Mouse (Mus musculus): ENCODE results near the gene Rcbtb2.

- TF ChIP-seq TAL1 (IDR thresholded peaks at IDR 0.05; ENCODE audit: low read length) (no peak), GATA1 (IDR thresholded peaks at IDR 0.05; ENCODE audit: low read length) (no peak)
Observed at GRCm38 (mm10) chr14:73106234-73106711, 16.6 kb upstream of the Rcbtb2 start.

Measured in erythroblast, embryonic 14.5 days (primary cell).